Mouse (Mus musculus) neural tube, embryonic 12.5 days (tissue): Measurements from ENCODE around the gene Sdc3. TPM values are rescaled to one million over a fixed set of nuclear protein-coding genes. Genes with fewer than 3 reads are reported as not detected.

ENCODE experiments used
- ATAC-seq: fragments of 200-750 bp; cut with Nextera tagmentation; 2 replicates; pipeline ENCODE4 v1.8.0; 2017; ENCODE audit warnings: low read depth, mild to moderate bottlenecking, moderate TSS enrichment, moderate library complexity; ENCODE audit not compliant: low FRiP score
- H3K27ac ChIP-seq: fragments of 300-500 bp; sonication (generic); 2 replicates; pipeline ENCODE4 v1.5.1; 2016
- H3K27me3 ChIP-seq: fragments of 300-500 bp; sonication (generic); replicated peaks from 2 replicates; pipeline ENCODE4 v1.6.1; 2016; ENCODE audit warnings: mild to moderate bottlenecking
- H3K36me3 ChIP-seq: fragments of 300-500 bp; sonication (generic); 2 replicates; pipeline ENCODE4 v1.6.1; 2016; ENCODE audit warnings: mild to moderate bottlenecking
- H3K4me1 ChIP-seq: fragments of 300-500 bp; sonication (generic); 2 replicates; pipeline ENCODE4 v1.6.1; 2016
- H3K4me2 ChIP-seq: fragments of 300-500 bp; sonication (generic); replicated peaks from 2 replicates; pipeline ENCODE4 v1.6.1; 2016; ENCODE audit warnings: mild to moderate bottlenecking
- H3K4me3 ChIP-seq: fragments of 300-500 bp; sonication (generic); 2 replicates; pipeline ENCODE4 v1.5.1; 2016
- H3K9ac ChIP-seq: fragments of 300-500 bp; sonication (generic); 2 replicates; pipeline ENCODE4 v1.6.1; 2016; ENCODE audit warnings: mild to moderate bottlenecking
- H3K9me3 ChIP-seq: fragments of 300-500 bp; sonication (generic); 2 replicates; pipeline ENCODE4 v1.6.1; 2016; ENCODE audit warnings: mild to moderate bottlenecking
- WGBS: fragments of 180-500 bp; shearing (Covaris S2); methylation state at CpG from one replicate; pipeline ENCODE4 v1.1.7; 2016; 5-methylcytosine and 5-hydroxymethylcytosine counted together
- polyA plus RNA-seq: library from polyadenylated mRNA; unstranded; fragments of >200 nt; fragmentation: Nextera tagmentation; extraction: Ambion mirVana; gene quantifications from 2 replicates; pipeline ENCODE4 v1.2.1, GENCODE M21; 2016

Gene Sdc3
- polyA plus RNA-seq, 1 experiment from 2014 or later, result 54.2 TPM

- H3K27ac ChIP-seq, result no peak overlapping the region
- no peak overlapping the region for H3K4me3 ChIP-seq
- no peaks in the 10 kb centered on the region for H3K9me3 ChIP-seq
- peak overlapping the region; percentile 18 for H3K4me2 ChIP-seq
- 43% methylated on average over 15 of the region's 15 CpGs for WGBS
- ATAC-seq, result no peak
- H3K27me3 ChIP-seq, result 0 out of 2 replicates have a peak, but pooled peaks cover 4% of the 10 kb centered on the region
- peaks cover 66% of the 10 kb centered on the region for H3K4me1 ChIP-seq
- H3K9ac ChIP-seq, result no peak overlapping the region
- H3K36me3 ChIP-seq, result no peaks in the 10 kb centered on the region
These were observed 5.1 kb downstream of the Sdc3 start for GRCm38 (mm10) chr4:130797201-130798051.

GRCm38 (mm10) chr4:130798416-130798815 is 6.1 kb downstream of the Sdc3 start:
- Histone ChIP-seq H3K9me3 (no peaks in the 10 kb centered on the region), H3K4me2 (no peak overlapping the region), H3K27me3 (no peaks in the 10 kb centered on the region; the same call in 1 of the 2 replicates), H3K9ac (no peak overlapping the region), H3K4me1 (peaks cover 66% of the 10 kb centered on the region), H3K27ac (no peak overlapping the region), H3K36me3 (no peaks in the 10 kb centered on the region), H3K4me3 (no peak overlapping the region)
- ATAC-seq, result no peak
- 68% methylated on average over 1 of the region's 1 CpGs for WGBS

GRCm38 (mm10) chr4:130799118-130799517 is 6.8 kb downstream of the Sdc3 start:
- no peak overlapping the region for H3K4me2 ChIP-seq
- no peaks in the 10 kb centered on the region for H3K36me3 ChIP-seq
- 51% methylated on average over 4 of the region's 4 CpGs for WGBS
- H3K27ac ChIP-seq, result no peak overlapping the region
- peaks cover 69% of the 10 kb centered on the region for H3K4me1 ChIP-seq
- ATAC-seq, result no peak
- no peak overlapping the region for H3K9ac ChIP-seq
- H3K27me3 ChIP-seq, result no peaks in the 10 kb centered on the region; the same call in 1 of the 2 replicates
- H3K4me3 ChIP-seq, result no peak overlapping the region
- H3K9me3 ChIP-seq, result no peaks in the 10 kb centered on the region

- WGBS, result 73% methylated on average over 5 of the region's 5 CpGs
These were observed 7.2 kb downstream of the Sdc3 start for GRCm38 (mm10) chr4:130799582-130799981.

DNA sequence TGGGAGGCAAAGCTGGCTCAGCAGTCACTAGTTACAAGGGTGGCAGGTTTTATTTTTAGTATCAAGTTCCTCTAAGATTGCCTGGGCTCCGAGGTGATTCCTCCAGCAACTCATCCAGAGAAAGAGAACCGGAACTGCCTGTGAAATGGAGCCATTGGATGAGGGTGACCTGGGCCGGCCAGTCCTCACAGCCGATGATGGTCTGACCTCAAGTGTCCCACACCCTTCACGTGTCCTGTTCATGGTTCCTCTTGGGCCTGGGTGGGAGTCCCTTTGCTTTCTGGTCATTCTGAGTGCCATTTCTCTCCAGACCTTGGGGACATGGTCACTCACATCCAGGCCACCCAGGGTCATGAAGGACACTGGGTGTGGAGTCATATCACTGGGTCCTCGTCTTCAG is 7.8 kb downstream of the Sdc3 start:
- no peak for ATAC-seq
- H3K27ac ChIP-seq, result no peak overlapping the region
- H3K9ac ChIP-seq, result no peak overlapping the region
- H3K36me3 ChIP-seq, result no peaks in the 10 kb centered on the region
- no peak overlapping the region for H3K4me3 ChIP-seq
- H3K4me1 ChIP-seq, result peaks cover 74% of the 10 kb centered on the region
- no peaks in the 10 kb centered on the region for H3K9me3 ChIP-seq
- H3K27me3 ChIP-seq, result no peaks in the 10 kb centered on the region; the same call in 1 of the 2 replicates
- H3K4me2 ChIP-seq, result no peak overlapping the region
- 95% methylated on average over 6 of the region's 6 CpGs for WGBS

More at GRCm38 (mm10) chr4:130799582-130799981, 7.2 kb downstream of the Sdc3 start:
- ATAC-seq, result no peak
- Histone ChIP-seq H3K4me1 (peaks cover 69% of the 10 kb centered on the region), H3K9me3 (no peaks in the 10 kb centered on the region), H3K27me3 (no peaks in the 10 kb centered on the region; the same call in 1 of the 2 replicates), H3K36me3 (no peaks in the 10 kb centered on the region), H3K9ac (no peak overlapping the region), H3K27ac (no peak overlapping the region), H3K4me3 (no peak overlapping the region), H3K4me2 (no peak overlapping the region)

DNA sequence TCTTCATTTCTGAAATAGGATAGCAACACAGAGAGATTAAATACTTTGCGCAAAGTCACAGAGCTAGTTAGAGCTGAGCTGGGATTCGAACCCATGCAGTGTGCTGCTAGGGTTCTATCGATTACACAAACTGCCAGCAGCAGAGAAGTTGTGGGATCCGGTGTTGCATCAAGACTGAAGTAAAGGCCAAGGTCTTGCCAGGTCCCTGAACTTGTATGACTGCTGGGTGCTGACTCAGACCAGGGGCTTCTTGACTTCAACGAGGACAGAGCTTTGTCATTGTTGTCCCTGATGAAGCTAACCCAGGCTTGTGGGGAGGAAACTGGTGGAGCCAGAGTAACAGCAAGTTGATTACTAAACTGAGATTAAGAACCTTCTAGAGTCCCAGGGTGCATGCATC is 8.9 kb downstream of the Sdc3 start:
- no peaks in the 10 kb centered on the region; the same call in 1 of the 2 replicates for H3K27me3 ChIP-seq
- no peak for ATAC-seq
- H3K36me3 ChIP-seq, result no peaks in the 10 kb centered on the region
- no peak overlapping the region for H3K9ac ChIP-seq
- WGBS, result 93% methylated on average over 5 of the region's 5 CpGs
- H3K4me1 ChIP-seq, result peaks cover 78% of the 10 kb centered on the region
- H3K9me3 ChIP-seq, result no peaks in the 10 kb centered on the region
- no peak overlapping the region for H3K4me2 ChIP-seq
- no peak overlapping the region for H3K27ac ChIP-seq
- no peak overlapping the region for H3K4me3 ChIP-seq

GRCm38 (mm10) chr4:130801624-130802329 is 9.4 kb downstream of the Sdc3 start:
- ATAC-seq, result no peak
- Histone ChIP-seq H3K36me3 (no peaks in the 10 kb centered on the region), H3K9me3 (no peaks in the 10 kb centered on the region), H3K27ac (peak overlapping the region; percentile 37; the same call in 1 of the 2 replicates), H3K4me3 (no peak overlapping the region), H3K27me3 (no peaks in the 10 kb centered on the region; the same call in 1 of the 2 replicates), H3K4me1 (peaks cover 76% of the 10 kb centered on the region), H3K4me2 (no peak overlapping the region), H3K9ac (no peak overlapping the region)
- 59% methylated on average over 10 of the region's 10 CpGs for WGBS

DNA sequence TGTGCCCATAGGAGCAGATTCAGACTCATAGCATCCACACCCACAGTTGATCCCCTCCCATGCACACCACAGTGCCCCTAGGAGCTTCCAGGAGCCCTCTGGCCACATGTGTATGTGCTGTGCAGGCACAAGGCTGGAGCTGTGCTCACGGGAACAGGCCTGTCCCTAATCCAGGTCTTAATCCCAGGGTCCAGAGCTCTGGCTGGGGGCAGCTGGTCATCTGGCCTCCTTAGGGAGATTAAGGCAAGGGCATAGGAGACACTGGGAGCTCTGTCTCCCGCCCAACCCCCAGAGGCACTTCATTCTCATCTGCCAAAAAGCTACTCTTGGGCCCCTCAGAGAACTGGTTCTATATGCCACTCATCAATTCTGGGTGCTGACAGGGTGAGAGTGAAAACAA is 11.3 kb downstream of the Sdc3 start:
- no peak for ATAC-seq
- H3K27ac ChIP-seq, result no peak overlapping the region
- peaks cover 64% of the 10 kb centered on the region for H3K4me1 ChIP-seq
- no peak overlapping the region for H3K4me3 ChIP-seq
- WGBS, result 85% methylated on average over 2 of the region's 2 CpGs
- H3K9ac ChIP-seq, result no peak overlapping the region
- H3K9me3 ChIP-seq, result no peaks in the 10 kb centered on the region
- no peak overlapping the region for H3K4me2 ChIP-seq
- no peaks in the 10 kb centered on the region; the same call in 1 of the 2 replicates for H3K27me3 ChIP-seq
- no peaks in the 10 kb centered on the region for H3K36me3 ChIP-seq

DNA sequence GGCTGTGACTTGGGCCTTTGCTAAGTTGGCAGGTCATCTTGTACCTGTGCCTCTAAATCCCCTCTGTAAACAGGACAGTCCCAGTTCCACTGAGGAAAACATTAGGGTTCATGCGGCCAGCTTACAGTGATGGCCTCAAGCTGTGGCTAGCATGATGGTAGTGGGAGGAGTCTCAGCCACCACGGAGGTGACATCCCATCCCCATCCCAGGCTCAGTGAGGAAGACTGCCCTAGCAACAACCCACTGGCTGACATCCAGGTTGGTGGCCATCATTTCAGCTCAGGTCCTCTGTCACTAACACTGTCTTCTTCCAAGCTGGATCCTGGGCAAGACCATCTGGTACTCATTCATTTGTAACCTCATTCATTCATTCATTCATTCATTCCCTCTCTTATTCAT is 12.0 kb downstream of the Sdc3 start:
- Histone ChIP-seq H3K36me3 (no peaks in the 10 kb centered on the region), H3K4me2 (no peak overlapping the region), H3K27ac (no peak overlapping the region), H3K4me1 (peaks cover 60% of the 10 kb centered on the region), H3K9ac (no peak overlapping the region), H3K4me3 (no peak overlapping the region), H3K9me3 (no peaks in the 10 kb centered on the region), H3K27me3 (no peaks in the 10 kb centered on the region; the same call in 1 of the 2 replicates)
- 70% methylated on average over 2 of the region's 2 CpGs for WGBS
- no peak for ATAC-seq

- Histone ChIP-seq H3K4me1 (peaks cover 61% of the 10 kb centered on the region), H3K4me2 (0 out of 2 replicates have a peak overlapping the region, but pooled peaks have one; percentile 1), H3K36me3 (no peaks in the 10 kb centered on the region), H3K27me3 (no peaks in the 10 kb centered on the region; the same call in 1 of the 2 replicates), H3K9ac (no peak overlapping the region), H3K9me3 (no peaks in the 10 kb centered on the region), H3K4me3 (no peak overlapping the region), H3K27ac (peak overlapping the region; percentile 50; the same call in 1 of the 2 replicates)
- peak; percentile 76 for ATAC-seq
- WGBS, result 38% methylated on average over 7 of the region's 7 CpGs
These were observed 12.5 kb downstream of the Sdc3 start for GRCm38 (mm10) chr4:130804771-130805361.

DNA sequence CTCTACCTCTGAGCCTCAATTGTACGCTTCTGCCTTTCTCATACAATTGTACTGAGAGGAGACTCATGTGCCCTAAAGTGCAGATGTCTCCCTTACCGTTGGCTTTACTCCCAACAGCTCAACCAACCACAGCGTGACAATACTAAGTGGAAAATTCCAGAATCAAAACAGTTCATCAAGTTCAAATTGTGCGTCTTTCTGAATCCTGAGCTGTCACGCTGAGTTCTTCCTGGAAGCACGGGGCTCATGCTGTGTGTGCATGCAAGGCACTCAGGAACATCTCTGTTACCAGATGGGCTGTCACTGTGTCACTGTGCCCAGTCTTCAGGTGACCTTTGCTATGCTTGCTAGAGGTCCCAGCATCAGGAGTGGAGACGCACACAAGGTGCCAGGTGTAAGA is 13.4 kb downstream of the Sdc3 start:
- Histone ChIP-seq H3K36me3 (no peaks in the 10 kb centered on the region), H3K4me1 (peaks cover 64% of the 10 kb centered on the region), H3K27ac (no peak overlapping the region), H3K4me3 (no peak overlapping the region), H3K4me2 (no peak overlapping the region), H3K9ac (no peak overlapping the region), H3K27me3 (no peaks in the 10 kb centered on the region; the same call in 1 of the 2 replicates), H3K9me3 (no peaks in the 10 kb centered on the region)
- 79% methylated on average over 7 of the region's 7 CpGs for WGBS
- no peak for ATAC-seq

DNA sequence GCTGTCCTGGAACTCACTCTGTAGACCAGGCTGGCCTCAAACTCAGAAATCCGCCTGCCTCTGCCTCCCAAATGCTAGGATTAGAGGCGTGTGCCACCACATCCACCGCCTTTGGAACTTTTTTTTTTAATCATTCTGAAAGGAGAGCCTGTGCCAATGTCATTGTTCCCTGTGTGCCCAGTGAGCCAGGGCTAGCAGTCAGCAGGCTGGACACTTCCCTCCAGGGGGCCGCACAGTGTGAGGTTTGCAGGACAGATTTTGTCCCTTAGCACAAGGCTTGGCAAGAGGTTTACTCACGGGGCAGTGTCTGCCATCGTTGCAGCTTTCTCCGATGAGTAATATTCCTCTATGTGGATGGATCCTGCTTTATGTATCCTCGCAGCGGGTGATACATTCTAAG is 14.4 kb downstream of the Sdc3 start:
- no peak for ATAC-seq
- 93% methylated on average over 9 of the region's 9 CpGs for WGBS

More for the DNA sequence above, 14.4 kb downstream of the Sdc3 start:
- Histone ChIP-seq H3K4me1 (peaks cover 69% of the 10 kb centered on the region), H3K9ac (no peak overlapping the region), H3K27ac (no peak overlapping the region), H3K9me3 (no peaks in the 10 kb centered on the region), H3K27me3 (no peaks in the 10 kb centered on the region; the same call in 1 of the 2 replicates), H3K36me3 (no peaks in the 10 kb centered on the region), H3K4me2 (no peak overlapping the region), H3K4me3 (no peak overlapping the region)
